Mouse (Mus musculus) urinary bladder, postnatal 10 days (tissue): ENCODE data around the gene Pnp2.

Experiments used
- DNase-seq: peaks from one replicate; pipeline ENCODE4 v3.0.0; 2022; ENCODE audit warnings: low spot score

The Pnp2 gene

DNA sequence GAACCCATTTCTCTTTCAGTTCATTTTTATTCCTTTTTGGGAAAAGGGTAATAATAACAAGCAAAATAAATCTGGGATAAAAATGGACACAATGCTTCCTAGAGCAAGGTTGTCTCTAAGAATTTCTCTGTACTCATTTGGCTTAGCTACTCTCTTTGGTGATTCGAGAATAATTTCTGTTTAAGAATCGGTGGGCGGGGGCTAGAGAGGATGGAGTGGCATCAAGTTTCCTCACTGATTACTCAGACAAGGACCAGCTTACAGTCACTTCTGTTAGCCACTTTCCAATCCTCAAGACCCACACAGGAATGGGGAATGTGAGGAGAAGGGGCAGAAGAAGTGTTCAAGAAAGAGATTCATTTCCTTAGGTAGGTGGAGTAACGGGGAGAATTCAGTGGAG, 53.0 kb downstream of the Pnp2 start:
- DNase-seq: no peak

DNA sequence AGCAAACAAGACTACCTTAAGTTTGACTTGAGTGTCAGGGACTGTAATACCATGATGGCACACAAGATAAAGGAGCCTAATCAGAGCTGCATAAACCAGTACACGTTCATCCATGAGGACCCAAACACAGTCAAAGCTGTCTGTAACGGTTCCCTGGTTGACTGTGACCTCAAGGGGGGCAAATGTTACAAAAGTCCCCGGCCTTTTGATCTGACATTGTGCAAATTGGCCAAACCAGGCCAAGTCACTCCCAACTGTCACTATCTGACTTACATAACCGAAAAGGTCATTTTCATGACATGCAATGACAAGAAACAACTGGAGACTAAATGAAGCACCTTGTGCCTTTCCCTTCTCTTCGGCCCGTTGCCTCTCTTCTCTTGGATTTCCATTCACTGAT, 53.8 kb downstream of the Pnp2 start:
- no peak for DNase-seq
